Mouse (Mus musculus): ENCODE data around the gene Meox1. TPM values are rescaled to one million over a fixed set of nuclear protein-coding genes. Genes with fewer than 3 reads are reported as not detected.
A peak's percentile ranks its signal among the peaks of the same experiment; 100 is the strongest.

Meox1 gene
- 0.17 and 0.30 TPM in 2 replicates for polyA plus RNA-seq (2015; fragmentation: Nextera tagmentation; extraction: Ambion mirVana)

GRCm38 (mm10) chr11:101894204-101894603 is at the start of gene Meox1:
Meox1 (minus strand) TSS chr11:101894374.
- no peak for ATAC-seq
- no peak within 1 kb of the TSS for H3K27ac ChIP-seq
- H3K36me3 ChIP-seq (ENCODE audit: poor library complexity, severe bottlenecking), result no peaks in the 10 kb centered on the region
- no peaks in the 10 kb centered on the region for H3K9me3 ChIP-seq (replicated peaks)
- no peak within 1 kb of the TSS for H3K4me2 ChIP-seq
- H3K27me3 ChIP-seq, result peaks cover 25% of the 10 kb centered on the region
- no peak within 1 kb of the TSS for H3K4me3 ChIP-seq
- H3K9ac ChIP-seq, result no peak within 1 kb of the TSS
- H3K4me1 ChIP-seq, result peaks cover 16% of the 10 kb centered on the region
- WGBS, result 45% methylated on average over 11 of the region's 11 CpGs

- ATAC-seq, result no peak
- Histone ChIP-seq H3K4me1 (peaks cover 3% of the 10 kb centered on the region; the same call in 1 of the 2 replicates), H3K4me2 (no peak overlapping the region), H3K9me3 (replicated peaks) (no peaks in the 10 kb centered on the region), H3K27ac (no peak overlapping the region), H3K4me3 (no peak overlapping the region), H3K9ac (no peak overlapping the region), H3K27me3 (peaks cover 17% of the 10 kb centered on the region), H3K36me3 (ENCODE audit: poor library complexity, severe bottlenecking) (no peaks in the 10 kb centered on the region)
- 38% methylated on average over 3 of the region's 3 CpGs for WGBS
Observed at GRCm38 (mm10) chr11:101943055-101943454, 48.9 kb upstream of the Meox1 start.

- H3K36me3 ChIP-seq (ENCODE audit: poor library complexity, severe bottlenecking), result no peaks in the 10 kb centered on the region
- WGBS, result under 1% methylated on average over 28 of the region's 32 CpGs
- H3K9ac ChIP-seq, result peak overlapping the region; percentile 71
- H3K27me3 ChIP-seq, result peaks cover 41% of the 10 kb centered on the region
- peak overlapping the region; percentile 78 for H3K4me2 ChIP-seq
- ATAC-seq, result no peak
- peak overlapping the region; percentile 43 for H3K4me3 ChIP-seq
- H3K4me1 ChIP-seq, result peaks cover 5% of the 10 kb centered on the region; the same call in 1 of the 2 replicates
- H3K9me3 ChIP-seq (replicated peaks), result no peaks in the 10 kb centered on the region
- H3K27ac ChIP-seq, result no peak overlapping the region
Observed at GRCm38 (mm10) chr11:101937108-101937507, 42.9 kb upstream of the Meox1 start.

- no peak overlapping the region for H3K9ac ChIP-seq
- H3K27ac ChIP-seq, result no peak overlapping the region
- ATAC-seq, result no peak
- H3K4me1 ChIP-seq, result peaks cover 5% of the 10 kb centered on the region; the same call in 1 of the 2 replicates
- H3K4me2 ChIP-seq, result peak overlapping the region; percentile 78
- H3K4me3 ChIP-seq, result no peak overlapping the region
- H3K36me3 ChIP-seq (ENCODE audit: poor library complexity, severe bottlenecking), result no peaks in the 10 kb centered on the region
- peaks cover 41% of the 10 kb centered on the region for H3K27me3 ChIP-seq
- no peaks in the 10 kb centered on the region for H3K9me3 ChIP-seq (replicated peaks)
- 26% methylated on average over 7 of the region's 7 CpGs for WGBS
Observed at GRCm38 (mm10) chr11:101936421-101936820, 42.2 kb upstream of the Meox1 start.

- Histone ChIP-seq H3K36me3 (ENCODE audit: poor library complexity, severe bottlenecking) (no peaks in the 10 kb centered on the region), H3K4me2 (no peak overlapping the region), H3K9ac (no peak overlapping the region), H3K27me3 (peaks cover 41% of the 10 kb centered on the region), H3K27ac (no peak overlapping the region), H3K4me3 (no peak overlapping the region), H3K9me3 (replicated peaks) (no peaks in the 10 kb centered on the region), H3K4me1 (peaks cover 5% of the 10 kb centered on the region; the same call in 1 of the 2 replicates)
- 87% methylated on average over 3 of the region's 3 CpGs for WGBS
- no peak for ATAC-seq
Observed at GRCm38 (mm10) chr11:101935743-101936142, 41.6 kb upstream of the Meox1 start.

- Histone ChIP-seq H3K4me3 (no peak overlapping the region), H3K36me3 (ENCODE audit: poor library complexity, severe bottlenecking) (no peaks in the 10 kb centered on the region), H3K27me3 (peaks cover 18% of the 10 kb centered on the region), H3K27ac (no peak overlapping the region), H3K4me2 (no peak overlapping the region), H3K9ac (no peak overlapping the region), H3K9me3 (replicated peaks) (no peaks in the 10 kb centered on the region), H3K4me1 (peaks cover 6% of the 10 kb centered on the region)
- WGBS, result 69% methylated on average over 4 of the region's 4 CpGs
- ATAC-seq, result no peak
Observed at GRCm38 (mm10) chr11:101931978-101932377, 37.8 kb upstream of the Meox1 start.

GRCm38 (mm10) chr11:101928030-101928762 is 34.0 kb upstream of the Meox1 start:
- H3K4me2 ChIP-seq, result no peak overlapping the region; the same call in 1 of the 2 replicates
- 46% methylated on average over 25 of the region's 25 CpGs for WGBS
- H3K27me3 ChIP-seq, result 0 out of 2 replicates have a peak, but pooled peaks cover 3% of the 10 kb centered on the region
- H3K9ac ChIP-seq, result no peak overlapping the region
- H3K4me1 ChIP-seq, result peaks cover 3% of the 10 kb centered on the region; the same call in 1 of the 2 replicates
- no peaks in the 10 kb centered on the region for H3K36me3 ChIP-seq (ENCODE audit: poor library complexity, severe bottlenecking)
- no peak overlapping the region for H3K27ac ChIP-seq
- no peak overlapping the region for H3K4me3 ChIP-seq
- no peak for ATAC-seq
- no peaks in the 10 kb centered on the region for H3K9me3 ChIP-seq (replicated peaks)

- peaks cover 3% of the 10 kb centered on the region; the same call in 1 of the 2 replicates for H3K4me1 ChIP-seq
- no peaks in the 10 kb centered on the region for H3K9me3 ChIP-seq (replicated peaks)
- H3K9ac ChIP-seq, result no peak overlapping the region
- H3K4me2 ChIP-seq, result no peak overlapping the region
- 0 out of 2 replicates have a peak, but pooled peaks cover 3% of the 10 kb centered on the region for H3K27me3 ChIP-seq
- H3K27ac ChIP-seq, result no peak overlapping the region
- no peak for ATAC-seq
- no peak overlapping the region for H3K4me3 ChIP-seq
- H3K36me3 ChIP-seq (ENCODE audit: poor library complexity, severe bottlenecking), result no peaks in the 10 kb centered on the region
- 71% methylated on average over 10 of the region's 10 CpGs for WGBS
Observed at GRCm38 (mm10) chr11:101926951-101927589, 32.9 kb upstream of the Meox1 start.

GRCm38 (mm10) chr11:101925636-101926035 is 31.5 kb upstream of the Meox1 start:
- Histone ChIP-seq H3K9me3 (replicated peaks) (no peaks in the 10 kb centered on the region), H3K9ac (no peak overlapping the region), H3K27ac (no peak overlapping the region), H3K4me2 (no peak overlapping the region), H3K36me3 (ENCODE audit: poor library complexity, severe bottlenecking) (no peaks in the 10 kb centered on the region), H3K27me3 (0 out of 2 replicates have a peak, but pooled peaks cover 3% of the 10 kb centered on the region), H3K4me3 (no peak overlapping the region), H3K4me1 (peaks cover 3% of the 10 kb centered on the region; the same call in 1 of the 2 replicates)
- no peak for ATAC-seq
- 67% methylated on average over 6 of the region's 6 CpGs for WGBS

- WGBS, result 80% methylated on average over 17 of the region's 19 CpGs
- no peak for ATAC-seq
- peaks cover 3% of the 10 kb centered on the region; the same call in 1 of the 2 replicates for H3K4me1 ChIP-seq
Observed at GRCm38 (mm10) chr11:101924441-101924976, 30.3 kb upstream of the Meox1 start.

GRCm38 (mm10) chr11:101923988-101924387 is 29.8 kb upstream of the Meox1 start:
- Histone ChIP-seq H3K9ac (no peak overlapping the region), H3K4me3 (no peak overlapping the region), H3K4me1 (peaks cover 3% of the 10 kb centered on the region; the same call in 1 of the 2 replicates), H3K27me3 (no peaks in the 10 kb centered on the region), H3K9me3 (replicated peaks) (no peaks in the 10 kb centered on the region), H3K27ac (no peak overlapping the region), H3K36me3 (ENCODE audit: poor library complexity, severe bottlenecking) (no peaks in the 10 kb centered on the region), H3K4me2 (no peak overlapping the region)
- WGBS, result 82% methylated on average over 6 of the region's 6 CpGs
- no peak for ATAC-seq

More at GRCm38 (mm10) chr11:101924441-101924976, 30.3 kb upstream of the Meox1 start:
- no peak overlapping the region for H3K4me3 ChIP-seq
- no peaks in the 10 kb centered on the region for H3K36me3 ChIP-seq (ENCODE audit: poor library complexity, severe bottlenecking)
- H3K27me3 ChIP-seq, result 0 out of 2 replicates have a peak, but pooled peaks cover 3% of the 10 kb centered on the region
- no peak overlapping the region for H3K9ac ChIP-seq
- H3K27ac ChIP-seq, result no peak overlapping the region
- no peak overlapping the region for H3K4me2 ChIP-seq
- H3K9me3 ChIP-seq (replicated peaks), result no peaks in the 10 kb centered on the region

Data from forebrain, embryonic 13.5 days (tissue).